Mouse (Mus musculus) cerebellum, adult 9-10 months (tissue): ENCODE data around the gene Atf6b.

ENCODE experiments used
- DNase-seq: peaks from one replicate; pipeline ENCODE4 v3.0.0; 2022

Gene Atf6b

GRCm38 (mm10) chr17:34627093-34627942 is 19.6 kb upstream of the Atf6b start:
- DNase-seq = peak; percentile 91

GRCm38 (mm10) chr17:34627943-34628643 is 18.9 kb upstream of the Atf6b start, which contains the start of gene Ppt2:
TSS of gene Ppt2 (minus strand) at chr17:34628510.
- peak; percentile 85 for DNase-seq

- DNase-seq = no peak
These were observed 18.3 kb upstream of the Atf6b start for GRCm38 (mm10) chr17:34628644-34628967.

- peak; percentile 82 for DNase-seq
These were observed 17.7 kb upstream of the Atf6b start, which contains the start of gene Prrt1 for GRCm38 (mm10) chr17:34629221-34629751. TSS of gene Prrt1 (plus strand) at chr17:34629533.

GRCm38 (mm10) chr17:34629796-34630603 is 16.9 kb upstream of the Atf6b start:
- DNase-seq = peak; percentile 86

GRCm38 (mm10) chr17:34630761-34631301 is 16.1 kb upstream of the Atf6b start:
- peak; percentile 68 for DNase-seq

- peak; percentile 77 for DNase-seq
These were observed 15.3 kb upstream of the Atf6b start for GRCm38 (mm10) chr17:34631647-34632046.

- DNase-seq = peak; percentile 93
These were observed 14.7 kb upstream of the Atf6b start for GRCm38 (mm10) chr17:34632261-34632691.

GRCm38 (mm10) chr17:34635671-34636070 is 11.3 kb upstream of the Atf6b start:
- DNase-seq = no peak

- no peak for DNase-seq
These were observed 9.5 kb upstream of the Atf6b start for GRCm38 (mm10) chr17:34637459-34637858.

- DNase-seq = peak; percentile 58
These were observed 7.3 kb upstream of the Atf6b start for GRCm38 (mm10) chr17:34639461-34640255.

GRCm38 (mm10) chr17:34640778-34641601 is 6.0 kb upstream of the Atf6b start:
- peak; percentile 95 for DNase-seq

GRCm38 (mm10) chr17:34641945-34642344 is 5.0 kb upstream of the Atf6b start:
- no peak for DNase-seq

- no peak for DNase-seq
These were observed 3.6 kb upstream of the Atf6b start for GRCm38 (mm10) chr17:34643379-34643778.

GRCm38 (mm10) chr17:34643944-34644343 is 3.0 kb upstream of the Atf6b start:
- DNase-seq = peak; percentile 83

GRCm38 (mm10) chr17:34644608-34645007 is 2.3 kb upstream of the Atf6b start, which contains the start of gene Fkbpl:
TSS of gene Fkbpl (plus strand) at chr17:34644764.
- peak; percentile 99 for DNase-seq

- DNase-seq = peak; percentile 68
These were observed 1.6 kb upstream of the Atf6b start for GRCm38 (mm10) chr17:34645256-34645829.

- DNase-seq = peak; percentile 77
These were observed 975 bp upstream of the Atf6b start for GRCm38 (mm10) chr17:34645831-34646511.

GRCm38 (mm10) chr17:34648141-34648890 is 1.4 kb downstream of the Atf6b start:
- peak; percentile 59 for DNase-seq
